Mouse (Mus musculus) heart, embryonic 11.5 days (tissue): ENCODE measurements at regions not wholly inside any gene's neighbourhood (a gene's known extent, or its start where the extent isn't known, plus 50 kb on each side); places are given as distances from the start of the nearest gene placed in this dataset.

Experiments
- ATAC-seq: fragments of 200-750 bp; cut with Nextera tagmentation; replicated peaks from 2 replicates; pipeline ENCODE4 v1.8.0; 2017; ENCODE audit warnings: moderate library complexity; ENCODE audit not compliant: insufficient number of reproducible peaks, low FRiP score, low TSS enrichment
- H3K27ac ChIP-seq: fragments of 300-500 bp; sonication (generic); 2 replicates; pipeline ENCODE4 v1.5.1; 2014; ENCODE audit warnings: mild to moderate bottlenecking, low read depth, low read length
- H3K27me3 ChIP-seq: fragments of 300-500 bp; sonication (generic); 2 replicates; pipeline ENCODE4 v1.6.1; 2014; ENCODE audit warnings: mild to moderate bottlenecking, low read length, mixed read lengths; ENCODE audit not compliant: control insufficient read depth, insufficient read depth
- H3K36me3 ChIP-seq: fragments of 300-500 bp; sonication (generic); 2 replicates; pipeline ENCODE4 v1.6.1; 2014; ENCODE audit warnings: mild to moderate bottlenecking, low read length, moderate library complexity, mixed read lengths; ENCODE audit not compliant: control insufficient read depth, insufficient read depth
- H3K4me1 ChIP-seq: fragments of 300-500 bp; sonication (generic); 2 replicates; pipeline ENCODE4 v1.6.1; 2014; ENCODE audit warnings: low read length; ENCODE audit not compliant: control insufficient read depth, insufficient read depth
- H3K4me2 ChIP-seq: fragments of 300-500 bp; sonication (generic); 2 replicates; pipeline ENCODE4 v1.6.1; 2014; ENCODE audit warnings: mild to moderate bottlenecking, moderate library complexity
- H3K4me3 ChIP-seq: fragments of 300-500 bp; sonication (generic); 2 replicates; pipeline ENCODE4 v1.5.1; 2014; ENCODE audit warnings: low read depth, low read length
- H3K9ac ChIP-seq: fragments of 300-500 bp; sonication (generic); 2 replicates; pipeline ENCODE4 v1.6.1; 2014; ENCODE audit warnings: mild to moderate bottlenecking, low read depth, low read length, moderate library complexity
- H3K9me3 ChIP-seq: fragments of 300-500 bp; sonication (generic); replicated peaks from 2 replicates; pipeline ENCODE4 v1.6.1; 2016; ENCODE audit warnings: low read length; ENCODE audit not compliant: control insufficient read depth
- WGBS: fragments of 180-500 bp; shearing (Covaris S2); extraction: QIAGEN DNeasy Blood & Tissue Kit; methylation state at CpG from one replicate; pipeline ENCODE4 v1.1.7; 2014; ENCODE audit not compliant: insufficient replicate concordance; 5-methylcytosine and 5-hydroxymethylcytosine counted together

- 84% methylated on average over 3 of the region's 3 CpGs for WGBS
- no peak overlapping the region for H3K9ac ChIP-seq
- H3K4me3 ChIP-seq: no peak overlapping the region
- no peaks in the 10 kb centered on the region for H3K27me3 ChIP-seq
- H3K9me3 ChIP-seq: no peaks in the 10 kb centered on the region
- no peak overlapping the region for H3K27ac ChIP-seq
- no peaks in the 10 kb centered on the region for H3K36me3 ChIP-seq
- H3K4me2 ChIP-seq: no peak overlapping the region
- no peak for ATAC-seq
- no peaks in the 10 kb centered on the region for H3K4me1 ChIP-seq
Measured at GRCm38 (mm10) chr3:105241048-105241447, 174.4 kb downstream of the 4930564D02Rik start.

- WGBS: 80% methylated on average over 2 of the region's 2 CpGs
- H3K27ac ChIP-seq: no peak overlapping the region
- no peaks in the 10 kb centered on the region for H3K36me3 ChIP-seq
- no peak overlapping the region for H3K4me2 ChIP-seq
- no peaks in the 10 kb centered on the region for H3K9me3 ChIP-seq
- no peaks in the 10 kb centered on the region for H3K4me1 ChIP-seq
- ATAC-seq: no peak
- H3K9ac ChIP-seq: no peak overlapping the region
- H3K4me3 ChIP-seq: no peak overlapping the region
- H3K27me3 ChIP-seq: no peaks in the 10 kb centered on the region
Measured at GRCm38 (mm10) chr3:105257096-105257495, 190.5 kb downstream of the 4930564D02Rik start.

- Histone ChIP-seq H3K4me3 (no peak overlapping the region), H3K9me3 (no peaks in the 10 kb centered on the region), H3K4me1 (no peaks in the 10 kb centered on the region), H3K27me3 (no peaks in the 10 kb centered on the region), H3K9ac (no peak overlapping the region), H3K36me3 (no peaks in the 10 kb centered on the region), H3K27ac (no peak overlapping the region), H3K4me2 (no peak overlapping the region)
- 33% methylated on average over 4 of the region's 4 CpGs for WGBS
- no peak for ATAC-seq
Measured at GRCm38 (mm10) chr3:105275241-105275640, 176.9 kb upstream of the Kcnd3 start.

- ATAC-seq: no peak
- Histone ChIP-seq H3K27me3 (no peaks in the 10 kb centered on the region), H3K9ac (no peak overlapping the region), H3K36me3 (no peaks in the 10 kb centered on the region), H3K4me1 (no peaks in the 10 kb centered on the region), H3K27ac (no peak overlapping the region), H3K4me2 (no peak overlapping the region), H3K4me3 (no peak overlapping the region), H3K9me3 (no peaks in the 10 kb centered on the region)
- WGBS: 69% methylated on average over 5 of the region's 5 CpGs
Measured at GRCm38 (mm10) chr3:105280971-105281370, 171.2 kb upstream of the Kcnd3 start.

GRCm38 (mm10) chr3:105281686-105282085, 170.4 kb upstream of the Kcnd3 start:
- Histone ChIP-seq H3K4me1 (no peaks in the 10 kb centered on the region), H3K27me3 (no peaks in the 10 kb centered on the region), H3K4me2 (no peak overlapping the region), H3K36me3 (no peaks in the 10 kb centered on the region), H3K27ac (no peak overlapping the region), H3K4me3 (no peak overlapping the region), H3K9me3 (no peaks in the 10 kb centered on the region), H3K9ac (no peak overlapping the region)
- WGBS: 86% methylated on average over 3 of the region's 3 CpGs
- no peak for ATAC-seq

GRCm38 (mm10) chr3:105298273-105298672, 153.9 kb upstream of the Kcnd3 start:
- H3K27me3 ChIP-seq: no peaks in the 10 kb centered on the region
- WGBS: 68% methylated on average over 3 of the region's 3 CpGs
- no peak overlapping the region for H3K4me2 ChIP-seq
- H3K27ac ChIP-seq: 0 out of 2 replicates have a peak overlapping the region, but pooled peaks have one; percentile 12
- H3K9me3 ChIP-seq: no peaks in the 10 kb centered on the region
- ATAC-seq: no peak
- peaks cover 2% of the 10 kb centered on the region; the same call in 1 of the 2 replicates for H3K4me1 ChIP-seq
- no peaks in the 10 kb centered on the region for H3K36me3 ChIP-seq
- no peak overlapping the region for H3K4me3 ChIP-seq
- H3K9ac ChIP-seq: no peak overlapping the region

- no peak overlapping the region for H3K4me3 ChIP-seq
- H3K9ac ChIP-seq: no peak overlapping the region
- ATAC-seq: no peak
- peaks cover 2% of the 10 kb centered on the region; the same call in 1 of the 2 replicates for H3K4me1 ChIP-seq
- H3K4me2 ChIP-seq: no peak overlapping the region
- 60% methylated on average over 7 of the region's 7 CpGs for WGBS
- H3K27ac ChIP-seq: no peak overlapping the region
- no peaks in the 10 kb centered on the region for H3K27me3 ChIP-seq
- no peaks in the 10 kb centered on the region for H3K36me3 ChIP-seq
- H3K9me3 ChIP-seq: no peaks in the 10 kb centered on the region
Measured at GRCm38 (mm10) chr3:105300693-105301548, 151.2 kb upstream of the Kcnd3 start.

GRCm38 (mm10) chr3:105307676-105308075, 144.5 kb upstream of the Kcnd3 start:
- Histone ChIP-seq H3K27ac (no peak overlapping the region), H3K4me1 (no peaks in the 10 kb centered on the region), H3K27me3 (no peaks in the 10 kb centered on the region), H3K4me2 (no peak overlapping the region), H3K9me3 (no peaks in the 10 kb centered on the region), H3K4me3 (no peak overlapping the region), H3K9ac (no peak overlapping the region), H3K36me3 (no peaks in the 10 kb centered on the region)
- WGBS: 53% methylated on average over 2 of the region's 2 CpGs
- no peak for ATAC-seq

- no peak overlapping the region for H3K27ac ChIP-seq
- 86% methylated on average over 2 of the region's 2 CpGs for WGBS
- no peaks in the 10 kb centered on the region for H3K36me3 ChIP-seq
- H3K4me3 ChIP-seq: no peak overlapping the region
- no peak for ATAC-seq
- no peak overlapping the region for H3K9ac ChIP-seq
- H3K4me2 ChIP-seq: no peak overlapping the region
- no peaks in the 10 kb centered on the region for H3K9me3 ChIP-seq
- no peaks in the 10 kb centered on the region for H3K4me1 ChIP-seq
- H3K27me3 ChIP-seq: no peaks in the 10 kb centered on the region
Measured at GRCm38 (mm10) chr3:105309020-105309419, 143.1 kb upstream of the Kcnd3 start.
